Mouse (Mus musculus): ENCODE data around the gene Frem1. TPM values are rescaled to one million over a fixed set of nuclear protein-coding genes. Genes with fewer than 3 reads are reported as not detected.

Frem1 gene
- total and polyA plus RNA-seq, 2 experiments from 2014 or later = 1.9 to 7.5 TPM

DNA sequence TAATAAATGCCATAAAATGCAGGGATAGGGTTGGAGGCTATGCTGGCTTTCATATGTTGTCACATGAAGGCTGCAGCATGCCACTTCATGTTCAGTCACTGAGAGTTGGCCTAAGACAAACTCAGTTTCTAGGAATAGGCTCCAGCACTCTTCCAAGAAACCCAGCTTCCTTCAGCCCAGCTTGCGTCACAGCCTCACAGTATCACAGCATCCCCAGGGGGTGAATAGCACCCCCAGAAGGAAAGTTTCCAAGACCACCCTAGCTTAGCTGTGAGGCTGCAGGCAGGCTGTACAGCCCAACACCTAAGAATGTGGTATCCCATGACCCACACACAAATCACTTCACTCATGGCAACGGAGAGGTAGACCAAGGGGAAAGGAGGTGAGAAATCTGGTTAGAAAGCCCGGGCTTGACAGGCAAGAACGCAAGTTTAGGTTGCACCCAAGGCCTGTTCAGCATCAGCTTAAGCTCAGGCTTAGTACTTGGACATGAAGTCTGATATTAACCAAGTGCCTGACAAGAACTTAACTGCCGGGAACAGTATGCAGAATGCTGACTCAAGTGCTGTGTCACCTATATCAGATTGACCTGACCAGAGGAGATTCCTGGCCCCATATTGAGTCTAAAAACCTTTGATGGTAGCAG lies 1.9 kb downstream of the Frem1 start:
- H3K4me2 ChIP-seq (ENCODE audit: low read depth, low read length) = peak overlapping the region; percentile 53; the same call in 1 of the 2 replicates
- ATAC-seq = no peak
- TF ChIP-seq CTCF (IDR thresholded peaks at IDR 0.05; ENCODE audit: low read depth) = no peak
- H3K27me3 ChIP-seq (ENCODE audit: insufficient read depth, low read length) = no peaks in the 10 kb centered on the region
- H3K27ac ChIP-seq = no peak overlapping the region
- no peak for DNase-seq (ENCODE audit: low spot score)
- H3K9ac ChIP-seq (replicated peaks; ENCODE audit: low read length) = no peak overlapping the region
- no peaks in the 10 kb centered on the region for H3K36me3 ChIP-seq (ENCODE audit: insufficient read depth, low read length)
- WGBS = 82% methylated on average over 5 of the region's 5 CpGs
- peaks cover 8% of the 10 kb centered on the region for H3K4me1 ChIP-seq (ENCODE audit: insufficient read depth, low read length)
- no peaks in the 10 kb centered on the region for H3K9me3 ChIP-seq (ENCODE audit: low read length)
- H3K4me3 ChIP-seq (ENCODE audit: low read length) = no peak overlapping the region

DNA sequence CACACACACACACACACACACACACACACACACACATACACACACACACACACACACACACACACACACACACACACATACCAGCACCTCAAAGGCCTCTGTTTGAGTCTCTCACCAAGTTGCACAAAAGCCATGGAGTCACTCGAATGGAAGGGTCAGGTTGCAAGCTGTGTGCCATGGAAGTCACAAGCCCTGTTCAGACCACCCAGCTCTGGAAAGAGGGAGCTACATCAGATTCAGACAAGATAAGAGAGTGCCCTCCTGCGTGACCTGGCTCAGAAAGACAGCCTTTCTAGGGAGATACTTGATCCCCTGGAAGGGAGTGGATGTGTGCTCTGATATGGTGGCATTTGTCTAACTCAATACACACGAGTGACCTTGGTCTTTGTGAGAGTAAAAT lies 2.9 kb downstream of the Frem1 start:
- DNase-seq (ENCODE audit: low spot score) (no peak), ATAC-seq (no peak)
- Histone ChIP-seq H3K9ac (replicated peaks; ENCODE audit: low read length) (no peak overlapping the region), H3K4me2 (ENCODE audit: low read depth, low read length) (no peak overlapping the region), H3K27me3 (ENCODE audit: insufficient read depth, low read length) (no peaks in the 10 kb centered on the region), H3K4me1 (ENCODE audit: insufficient read depth, low read length) (peaks cover 8% of the 10 kb centered on the region), H3K9me3 (ENCODE audit: low read length) (no peaks in the 10 kb centered on the region), H3K4me3 (ENCODE audit: low read length) (no peak overlapping the region), H3K36me3 (ENCODE audit: insufficient read depth, low read length) (no peaks in the 10 kb centered on the region), H3K27ac (no peak overlapping the region)
- no peak for TF ChIP-seq CTCF (IDR thresholded peaks at IDR 0.05; ENCODE audit: low read depth)
- 53% methylated on average over 3 of the region's 3 CpGs for WGBS

DNA sequence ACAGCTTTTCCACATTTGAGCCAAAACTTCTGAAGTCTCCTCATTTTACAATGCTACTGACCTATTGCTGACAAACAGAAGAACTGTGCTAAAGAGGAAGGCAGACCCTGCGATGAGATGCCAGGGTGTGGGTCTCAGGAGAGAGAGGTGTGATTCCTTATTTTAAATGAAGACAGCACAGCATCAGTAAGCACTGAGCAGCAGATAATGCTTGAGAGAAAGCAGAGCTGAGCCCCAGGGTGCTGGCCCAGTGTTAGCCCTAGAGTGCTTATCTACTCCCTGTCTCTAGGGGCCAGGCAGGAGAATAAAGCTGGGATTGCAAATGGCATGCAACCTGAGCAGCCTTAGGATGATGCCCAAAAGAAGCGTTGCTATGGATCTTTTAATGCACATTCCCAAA lies 3.6 kb downstream of the Frem1 start:
- ATAC-seq (no peak), DNase-seq (ENCODE audit: low spot score) (no peak)
- Histone ChIP-seq H3K9ac (replicated peaks; ENCODE audit: low read length) (no peak overlapping the region), H3K4me2 (ENCODE audit: low read depth, low read length) (no peak overlapping the region), H3K27ac (no peak overlapping the region), H3K4me1 (ENCODE audit: insufficient read depth, low read length) (peaks cover 8% of the 10 kb centered on the region), H3K9me3 (ENCODE audit: low read length) (no peaks in the 10 kb centered on the region), H3K36me3 (ENCODE audit: insufficient read depth, low read length) (no peaks in the 10 kb centered on the region), H3K27me3 (ENCODE audit: insufficient read depth, low read length) (no peaks in the 10 kb centered on the region), H3K4me3 (ENCODE audit: low read length) (no peak overlapping the region)
- no peak for TF ChIP-seq CTCF (IDR thresholded peaks at IDR 0.05; ENCODE audit: low read depth)
- 45% methylated on average over 2 of the region's 2 CpGs for WGBS

DNA sequence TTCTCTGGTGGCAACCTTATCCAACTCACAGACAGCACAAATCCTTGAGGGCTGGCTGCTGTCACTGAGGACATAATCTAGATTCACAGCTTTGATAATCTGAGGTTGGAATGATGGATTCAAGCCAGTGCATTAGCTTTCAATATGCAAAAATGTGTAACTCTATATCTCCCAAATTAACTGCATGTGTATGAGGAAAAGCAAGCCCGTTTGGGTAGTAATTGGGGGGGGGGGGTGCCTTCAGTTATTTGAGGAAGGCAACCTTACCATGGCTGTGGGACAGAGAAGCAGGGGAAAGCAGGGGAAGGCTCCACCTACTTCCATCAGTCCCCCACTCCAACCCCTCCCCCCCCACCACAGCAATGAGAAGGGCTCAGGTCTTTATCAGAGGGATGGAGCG lies 5.3 kb downstream of the Frem1 start:
- Histone ChIP-seq H3K9ac (replicated peaks; ENCODE audit: low read length) (no peak overlapping the region), H3K9me3 (ENCODE audit: low read length) (no peaks in the 10 kb centered on the region), H3K27me3 (ENCODE audit: insufficient read depth, low read length) (no peaks in the 10 kb centered on the region), H3K4me1 (ENCODE audit: insufficient read depth, low read length) (peaks cover 7% of the 10 kb centered on the region), H3K27ac (no peak overlapping the region), H3K36me3 (ENCODE audit: insufficient read depth, low read length) (no peaks in the 10 kb centered on the region), H3K4me2 (ENCODE audit: low read depth, low read length) (no peak overlapping the region), H3K4me3 (ENCODE audit: low read length) (no peak overlapping the region)
- DNase-seq (ENCODE audit: low spot score) = no peak
- 72% methylated on average over 2 of the region's 2 CpGs for WGBS
- ATAC-seq = no peak
- no peak for TF ChIP-seq CTCF (IDR thresholded peaks at IDR 0.05; ENCODE audit: low read depth)

DNA sequence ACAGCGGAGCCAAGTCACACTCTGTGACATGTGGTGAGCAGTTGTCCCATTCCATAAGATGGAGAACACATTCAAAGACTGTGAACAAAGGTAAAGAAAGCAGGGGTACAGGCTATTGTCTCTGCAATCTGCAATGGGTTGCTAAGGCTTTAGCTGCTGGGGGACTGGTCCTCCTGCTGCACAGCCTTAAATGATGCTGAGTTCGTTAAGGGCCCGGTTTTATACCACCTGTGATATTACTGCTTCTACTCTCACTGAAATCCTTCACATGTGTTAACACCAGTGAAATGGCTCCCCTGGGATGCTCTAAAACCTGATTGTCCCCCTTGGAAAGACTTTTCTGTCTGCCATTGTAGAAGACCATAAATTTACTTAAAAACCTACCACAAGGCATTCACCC lies 6.1 kb downstream of the Frem1 start:
- no peak overlapping the region for H3K27ac ChIP-seq
- DNase-seq (ENCODE audit: low spot score) = no peak
- H3K36me3 ChIP-seq (ENCODE audit: insufficient read depth, low read length) = no peaks in the 10 kb centered on the region
- H3K9ac ChIP-seq (replicated peaks; ENCODE audit: low read length) = no peak overlapping the region
- H3K4me2 ChIP-seq (ENCODE audit: low read depth, low read length) = no peak overlapping the region
- no peak overlapping the region for H3K4me3 ChIP-seq (ENCODE audit: low read length)
- no peak for TF ChIP-seq CTCF (IDR thresholded peaks at IDR 0.05; ENCODE audit: low read depth)
- H3K27me3 ChIP-seq (ENCODE audit: insufficient read depth, low read length) = no peaks in the 10 kb centered on the region
- no peaks in the 10 kb centered on the region; the same call in none of the 2 replicates for H3K4me1 ChIP-seq (ENCODE audit: insufficient read depth, low read length)
- H3K9me3 ChIP-seq (ENCODE audit: low read length) = no peaks in the 10 kb centered on the region
- WGBS = 64% methylated on average over 3 of the region's 3 CpGs
- ATAC-seq = no peak

DNA sequence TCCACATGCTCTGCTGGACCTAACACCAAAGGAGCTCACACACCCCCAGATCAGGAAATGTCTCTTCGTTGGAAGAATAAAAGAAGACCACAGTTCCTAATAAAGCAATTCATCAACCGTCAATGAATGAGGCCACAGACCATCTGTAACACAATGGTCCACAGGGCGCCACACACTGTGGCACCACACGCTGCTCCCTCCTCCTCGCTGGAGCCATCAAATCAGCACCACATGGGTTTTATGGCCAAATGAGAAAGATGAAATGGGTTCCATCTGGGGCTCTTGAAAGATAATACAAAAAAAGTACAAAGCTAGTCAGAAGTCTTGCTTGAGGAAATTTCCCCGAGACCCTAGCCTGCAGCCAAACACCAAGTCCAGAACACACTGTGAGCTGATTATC lies 6.9 kb downstream of the Frem1 start:
- Histone ChIP-seq H3K9ac (replicated peaks; ENCODE audit: low read length) (no peak overlapping the region), H3K4me1 (ENCODE audit: insufficient read depth, low read length) (no peaks in the 10 kb centered on the region; the same call in 1 of the 2 replicates), H3K4me2 (ENCODE audit: low read depth, low read length) (no peak overlapping the region), H3K36me3 (ENCODE audit: insufficient read depth, low read length) (no peaks in the 10 kb centered on the region), H3K4me3 (ENCODE audit: low read length) (no peak overlapping the region), H3K27ac (no peak overlapping the region), H3K27me3 (ENCODE audit: insufficient read depth, low read length) (no peaks in the 10 kb centered on the region), H3K9me3 (ENCODE audit: low read length) (no peaks in the 10 kb centered on the region)
- WGBS = 34% methylated on average over 6 of the region's 6 CpGs
- DNase-seq (ENCODE audit: low spot score) = no peak
- no peak for TF ChIP-seq CTCF (IDR thresholded peaks at IDR 0.05; ENCODE audit: low read depth)
- ATAC-seq = 0 out of 2 replicates have a peak, but pooled peaks have one; percentile 38

DNA sequence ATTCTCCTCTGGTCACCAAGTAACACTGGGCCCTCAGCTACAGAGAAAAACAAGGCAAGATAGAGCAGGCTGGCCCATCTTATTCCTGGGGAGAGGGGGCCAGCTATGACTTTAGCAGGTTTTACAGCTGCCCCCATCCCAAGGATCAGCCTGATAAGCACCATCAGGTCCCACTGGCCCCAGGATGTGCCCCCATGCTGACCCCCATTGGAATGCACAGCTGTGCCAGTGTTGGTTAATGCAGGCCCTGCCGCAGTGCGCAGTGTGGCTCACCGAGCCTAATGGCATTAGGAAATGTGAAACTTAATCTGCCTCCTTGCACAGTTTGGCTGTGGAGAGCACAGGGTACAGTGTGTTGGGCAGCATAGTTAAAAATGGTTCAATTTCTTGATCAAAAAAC lies 11.4 kb downstream of the Frem1 start:
- H3K27me3 ChIP-seq (ENCODE audit: insufficient read depth, low read length) = no peaks in the 10 kb centered on the region
- no peaks in the 10 kb centered on the region for H3K36me3 ChIP-seq (ENCODE audit: insufficient read depth, low read length)
- 66% methylated on average over 3 of the region's 3 CpGs for WGBS
- no peak overlapping the region for H3K4me2 ChIP-seq (ENCODE audit: low read depth, low read length)
- H3K4me3 ChIP-seq (ENCODE audit: low read length) = no peak overlapping the region
- no peak overlapping the region for H3K9ac ChIP-seq (replicated peaks; ENCODE audit: low read length)
- ATAC-seq (no peak), DNase-seq (ENCODE audit: low spot score) (no peak)
- H3K27ac ChIP-seq = no peak overlapping the region
- H3K4me1 ChIP-seq (ENCODE audit: insufficient read depth, low read length) = no peaks in the 10 kb centered on the region
- no peak for TF ChIP-seq CTCF (IDR thresholded peaks at IDR 0.05; ENCODE audit: low read depth)
- H3K9me3 ChIP-seq (ENCODE audit: low read length) = no peaks in the 10 kb centered on the region

Data from hindbrain, postnatal 0 days (tissue).